Mouse (Mus musculus): ENCODE results near the gene Upk3b. TPM values are rescaled to one million over a fixed set of nuclear protein-coding genes. Genes with fewer than 3 reads are reported as not detected.

The Upk3b gene
- polyA plus RNA-seq, 1 experiment from 2014 or later: 0.05 TPM

- H3K4me1 ChIP-seq (ENCODE audit: control insufficient read depth, insufficient read depth, low read length): no peaks in the 10 kb centered on the region
- H3K4me2 ChIP-seq (ENCODE audit: low read length): no peak overlapping the region
- H3K36me3 ChIP-seq (ENCODE audit: control insufficient read depth, insufficient read depth, low read length): peaks cover 17% of the 10 kb centered on the region; the same call in 1 of the 2 replicates
- ATAC-seq: no peak
- H3K4me3 ChIP-seq (ENCODE audit: low read depth, low read length): no peak overlapping the region
- H3K27me3 ChIP-seq (ENCODE audit: control insufficient read depth, insufficient read depth, low read depth, low read length): no peaks in the 10 kb centered on the region
- 87% methylated on average over 3 of the region's 3 CpGs for WGBS
- H3K9me3 ChIP-seq (replicated peaks; ENCODE audit: control insufficient read depth, low read length, poor library complexity, severe bottlenecking): no peaks in the 10 kb centered on the region
- no peak overlapping the region for H3K9ac ChIP-seq (ENCODE audit: low read depth, low read length)
- no peak overlapping the region for H3K27ac ChIP-seq (ENCODE audit: low read length)
Observed at GRCm38 (mm10) chr5:136025712-136026111, 12.6 kb upstream of the Upk3b start.

- no peaks in the 10 kb centered on the region for H3K4me1 ChIP-seq (ENCODE audit: control insufficient read depth, insufficient read depth, low read length)
- peaks cover 23% of the 10 kb centered on the region; the same call in 1 of the 2 replicates for H3K36me3 ChIP-seq (ENCODE audit: control insufficient read depth, insufficient read depth, low read length)
- H3K4me3 ChIP-seq (ENCODE audit: low read depth, low read length): no peak overlapping the region
- no peaks in the 10 kb centered on the region for H3K27me3 ChIP-seq (ENCODE audit: control insufficient read depth, insufficient read depth, low read depth, low read length)
- H3K4me2 ChIP-seq (ENCODE audit: low read length): no peak overlapping the region
- H3K9me3 ChIP-seq (replicated peaks; ENCODE audit: control insufficient read depth, low read length, poor library complexity, severe bottlenecking): no peaks in the 10 kb centered on the region
- no peak overlapping the region for H3K9ac ChIP-seq (ENCODE audit: low read depth, low read length)
- ATAC-seq: no peak
- no peak overlapping the region for H3K27ac ChIP-seq (ENCODE audit: low read length)
- WGBS: 79% methylated on average over 9 of the region's 9 CpGs
Observed at GRCm38 (mm10) chr5:136026859-136027258, 11.4 kb upstream of the Upk3b start.

GRCm38 (mm10) chr5:136027612-136028311, 10.5 kb upstream of the Upk3b start:
- no peaks in the 10 kb centered on the region for H3K4me1 ChIP-seq (ENCODE audit: control insufficient read depth, insufficient read depth, low read length)
- H3K36me3 ChIP-seq (ENCODE audit: control insufficient read depth, insufficient read depth, low read length): peaks cover 28% of the 10 kb centered on the region
- no peak overlapping the region for H3K9ac ChIP-seq (ENCODE audit: low read depth, low read length)
- H3K27me3 ChIP-seq (ENCODE audit: control insufficient read depth, insufficient read depth, low read depth, low read length): no peaks in the 10 kb centered on the region
- no peak overlapping the region for H3K4me3 ChIP-seq (ENCODE audit: low read depth, low read length)
- H3K4me2 ChIP-seq (ENCODE audit: low read length): no peak overlapping the region
- H3K9me3 ChIP-seq (replicated peaks; ENCODE audit: control insufficient read depth, low read length, poor library complexity, severe bottlenecking): no peaks in the 10 kb centered on the region
- 71% methylated on average over 11 of the region's 11 CpGs for WGBS
- no peak for ATAC-seq
- no peak overlapping the region for H3K27ac ChIP-seq (ENCODE audit: low read length)

- 86% methylated on average over 4 of the region's 4 CpGs for WGBS
- Histone ChIP-seq H3K9me3 (replicated peaks; ENCODE audit: control insufficient read depth, low read length, poor library complexity, severe bottlenecking) (no peaks in the 10 kb centered on the region), H3K4me3 (ENCODE audit: low read depth, low read length) (no peak overlapping the region), H3K27ac (ENCODE audit: low read length) (no peak overlapping the region), H3K36me3 (ENCODE audit: control insufficient read depth, insufficient read depth, low read length) (peaks cover 12% of the 10 kb centered on the region), H3K4me1 (ENCODE audit: control insufficient read depth, insufficient read depth, low read length) (no peaks in the 10 kb centered on the region), H3K4me2 (ENCODE audit: low read length) (no peak overlapping the region), H3K27me3 (ENCODE audit: control insufficient read depth, insufficient read depth, low read depth, low read length) (no peaks in the 10 kb centered on the region), H3K9ac (ENCODE audit: low read depth, low read length) (no peak overlapping the region)
- ATAC-seq: no peak
Observed at GRCm38 (mm10) chr5:136034868-136035267, 3.4 kb upstream of the Upk3b start.

- H3K4me1 ChIP-seq (ENCODE audit: control insufficient read depth, insufficient read depth, low read length): no peaks in the 10 kb centered on the region
- no peak overlapping the region for H3K27ac ChIP-seq (ENCODE audit: low read length)
- H3K36me3 ChIP-seq (ENCODE audit: control insufficient read depth, insufficient read depth, low read length): peaks cover 12% of the 10 kb centered on the region
- no peaks in the 10 kb centered on the region for H3K27me3 ChIP-seq (ENCODE audit: control insufficient read depth, insufficient read depth, low read depth, low read length)
- no peak overlapping the region for H3K9ac ChIP-seq (ENCODE audit: low read depth, low read length)
- no peak overlapping the region for H3K4me3 ChIP-seq (ENCODE audit: low read depth, low read length)
- H3K4me2 ChIP-seq (ENCODE audit: low read length): no peak overlapping the region
- no peaks in the 10 kb centered on the region for H3K9me3 ChIP-seq (replicated peaks; ENCODE audit: control insufficient read depth, low read length, poor library complexity, severe bottlenecking)
- WGBS: 92% methylated on average over 1 of the region's 1 CpGs
- ATAC-seq: no peak
Observed at GRCm38 (mm10) chr5:136035285-136035684, 3.0 kb upstream of the Upk3b start.

- H3K9ac ChIP-seq (ENCODE audit: low read depth, low read length): no peak overlapping the region
- no peak overlapping the region for H3K27ac ChIP-seq (ENCODE audit: low read length)
- no peak for ATAC-seq
- H3K36me3 ChIP-seq (ENCODE audit: control insufficient read depth, insufficient read depth, low read length): peaks cover 6% of the 10 kb centered on the region
- no peaks in the 10 kb centered on the region for H3K4me1 ChIP-seq (ENCODE audit: control insufficient read depth, insufficient read depth, low read length)
- no peak overlapping the region for H3K4me3 ChIP-seq (ENCODE audit: low read depth, low read length)
- no peaks in the 10 kb centered on the region for H3K27me3 ChIP-seq (ENCODE audit: control insufficient read depth, insufficient read depth, low read depth, low read length)
- 60% methylated on average over 1 of the region's 1 CpGs for WGBS
- H3K9me3 ChIP-seq (replicated peaks; ENCODE audit: control insufficient read depth, low read length, poor library complexity, severe bottlenecking): no peaks in the 10 kb centered on the region
- no peak overlapping the region for H3K4me2 ChIP-seq (ENCODE audit: low read length)
Observed at GRCm38 (mm10) chr5:136036667-136037066, 1.6 kb upstream of the Upk3b start.

GRCm38 (mm10) chr5:136040210-136040609, 1.9 kb downstream of the Upk3b start:
- H3K27me3 ChIP-seq (ENCODE audit: control insufficient read depth, insufficient read depth, low read depth, low read length): no peaks in the 10 kb centered on the region
- WGBS: 34% methylated on average over 5 of the region's 5 CpGs
- no peaks in the 10 kb centered on the region for H3K36me3 ChIP-seq (ENCODE audit: control insufficient read depth, insufficient read depth, low read length)
- no peak overlapping the region for H3K27ac ChIP-seq (ENCODE audit: low read length)
- H3K4me2 ChIP-seq (ENCODE audit: low read length): no peak overlapping the region
- H3K9me3 ChIP-seq (replicated peaks; ENCODE audit: control insufficient read depth, low read length, poor library complexity, severe bottlenecking): no peaks in the 10 kb centered on the region
- no peak overlapping the region for H3K4me3 ChIP-seq (ENCODE audit: low read depth, low read length)
- H3K4me1 ChIP-seq (ENCODE audit: control insufficient read depth, insufficient read depth, low read length): no peaks in the 10 kb centered on the region
- no peak for ATAC-seq
- no peak overlapping the region for H3K9ac ChIP-seq (ENCODE audit: low read depth, low read length)

GRCm38 (mm10) chr5:136041260-136041659, 3.0 kb downstream of the Upk3b start:
- Histone ChIP-seq H3K9ac (ENCODE audit: low read depth, low read length) (no peak overlapping the region), H3K4me3 (ENCODE audit: low read depth, low read length) (no peak overlapping the region), H3K4me1 (ENCODE audit: control insufficient read depth, insufficient read depth, low read length) (no peaks in the 10 kb centered on the region), H3K27ac (ENCODE audit: low read length) (no peak overlapping the region), H3K27me3 (ENCODE audit: control insufficient read depth, insufficient read depth, low read depth, low read length) (no peaks in the 10 kb centered on the region), H3K9me3 (replicated peaks; ENCODE audit: control insufficient read depth, low read length, poor library complexity, severe bottlenecking) (no peaks in the 10 kb centered on the region), H3K36me3 (ENCODE audit: control insufficient read depth, insufficient read depth, low read length) (no peaks in the 10 kb centered on the region), H3K4me2 (ENCODE audit: low read length) (no peak overlapping the region)
- ATAC-seq: no peak
- 50% methylated on average over 2 of the region's 2 CpGs for WGBS

GRCm38 (mm10) chr5:136041666-136042065, 3.4 kb downstream of the Upk3b start:
- Histone ChIP-seq H3K27ac (ENCODE audit: low read length) (no peak overlapping the region), H3K27me3 (ENCODE audit: control insufficient read depth, insufficient read depth, low read depth, low read length) (no peaks in the 10 kb centered on the region), H3K9me3 (replicated peaks; ENCODE audit: control insufficient read depth, low read length, poor library complexity, severe bottlenecking) (no peaks in the 10 kb centered on the region), H3K4me3 (ENCODE audit: low read depth, low read length) (no peak overlapping the region), H3K4me1 (ENCODE audit: control insufficient read depth, insufficient read depth, low read length) (no peaks in the 10 kb centered on the region), H3K4me2 (ENCODE audit: low read length) (no peak overlapping the region), H3K36me3 (ENCODE audit: control insufficient read depth, insufficient read depth, low read length) (no peaks in the 10 kb centered on the region), H3K9ac (ENCODE audit: low read depth, low read length) (no peak overlapping the region)
- 94% methylated on average over 8 of the region's 8 CpGs for WGBS
- ATAC-seq: no peak
